Mouse (Mus musculus): ENCODE data around the gene Alpl. TPM values are rescaled to one million over a fixed set of nuclear protein-coding genes. Genes with fewer than 3 reads are reported as not detected.
A peak's percentile ranks its signal among the peaks of the same experiment; 100 is the strongest.

Alpl gene
- polyA plus RNA-seq, 1 experiment: 6.2 TPM

DNA sequence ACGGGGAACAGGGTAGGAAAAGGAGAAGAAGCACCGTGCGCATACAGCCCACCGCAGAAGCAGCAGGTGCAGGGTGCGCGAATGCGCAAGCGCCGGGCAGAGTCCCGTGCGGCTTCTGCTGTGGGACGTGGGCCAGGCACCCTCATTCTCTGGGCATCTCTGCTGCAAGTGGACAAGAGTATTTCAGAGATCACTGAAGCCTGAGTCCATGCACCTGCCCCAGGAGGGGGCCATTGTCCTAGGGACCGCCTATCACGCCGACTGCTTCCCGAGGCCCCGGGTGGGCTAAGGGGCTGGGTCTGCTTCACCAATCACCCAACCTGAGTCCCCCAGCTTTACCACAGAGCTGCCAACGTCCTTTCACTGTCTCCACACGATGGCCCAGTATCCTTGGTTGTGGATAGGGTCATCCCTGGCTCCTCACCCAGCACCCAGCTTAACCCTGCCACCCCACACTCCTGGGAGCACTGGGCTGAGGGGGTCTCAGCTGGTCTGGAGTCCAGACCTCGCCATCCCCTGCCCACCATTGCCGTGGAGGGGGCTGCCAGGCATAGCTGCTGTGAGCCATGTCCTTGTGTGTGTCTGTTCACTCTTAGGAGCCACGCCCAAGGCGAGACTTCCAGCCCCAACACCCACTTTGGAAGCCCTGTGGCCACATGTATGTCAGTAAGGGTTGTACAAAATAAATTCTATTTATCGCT is 66.9 kb downstream of the Alpl start:
- WGBS: 32% methylated on average over 24 of the region's 24 CpGs
- peaks cover 2% of the 10 kb centered on the region; the same call in 1 of the 2 replicates for H3K27me3 ChIP-seq (ENCODE audit: control insufficient read depth, insufficient read depth, low read length)
- H3K4me1 ChIP-seq (ENCODE audit: control insufficient read depth, insufficient read depth, insufficient read length): no peaks in the 10 kb centered on the region; the same call in 1 of the 2 replicates
- no peak overlapping the region for H3K27ac ChIP-seq (ENCODE audit: insufficient read depth, low read length)
- no peak overlapping the region for H3K4me3 ChIP-seq (ENCODE audit: extremely low read depth, insufficient read depth, insufficient read length)
- DNase-seq (ENCODE audit: low read depth in 1 of 2, low spot score in 2 of 2): no peak
- no peaks in the 10 kb centered on the region for H3K36me3 ChIP-seq (ENCODE audit: control insufficient read depth, insufficient read depth, low read length)
- TF ChIP-seq POLR2A (IDR thresholded peaks at IDR 0.05; ENCODE audit: low read depth, low read length) (no peak), CTCF (IDR thresholded peaks at IDR 0.05; ENCODE audit: extremely low read depth, insufficient read depth, insufficient read length, insufficient replicate concordance) (no peak)

DNA sequence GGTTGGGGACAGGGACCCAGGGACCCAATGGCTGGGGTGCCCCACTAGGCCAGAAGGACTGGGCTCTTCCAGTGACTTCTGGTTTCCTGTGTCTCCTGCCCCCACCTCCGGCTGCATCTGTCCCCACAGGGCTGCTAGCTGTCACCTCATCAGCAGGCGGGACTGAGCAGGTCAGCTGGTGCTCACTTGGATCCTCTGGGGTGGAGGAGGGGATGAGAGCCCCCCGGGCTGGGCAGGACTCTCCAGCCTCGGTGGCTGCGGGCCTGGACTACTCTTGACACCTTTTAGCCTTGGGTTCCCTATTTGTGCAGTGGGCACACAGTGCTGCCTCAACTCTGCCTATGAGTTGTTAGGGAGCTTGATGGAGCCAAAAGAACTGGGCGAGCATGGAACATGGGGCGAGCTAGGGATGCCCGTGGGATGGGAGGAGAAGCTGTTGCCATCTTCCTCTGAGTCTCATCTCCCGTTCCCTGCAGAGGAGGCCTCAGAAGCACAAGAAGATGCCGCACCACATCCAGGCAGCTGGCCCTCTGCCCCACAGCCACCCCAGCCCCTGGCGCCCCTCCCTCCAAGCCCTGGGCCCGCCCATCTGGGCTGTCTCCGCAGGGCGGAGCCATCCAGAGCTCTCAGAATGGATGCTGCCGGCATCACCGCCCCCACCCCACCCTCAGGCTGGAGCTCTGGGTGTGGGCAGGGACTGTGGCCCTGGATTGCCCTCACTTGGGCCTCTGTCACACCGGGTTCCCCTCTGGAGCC is 67.6 kb downstream of the Alpl start:
- no peak overlapping the region for H3K4me3 ChIP-seq (ENCODE audit: extremely low read depth, insufficient read depth, insufficient read length)
- no peaks in the 10 kb centered on the region for H3K36me3 ChIP-seq (ENCODE audit: control insufficient read depth, insufficient read depth, low read length)
- no peaks in the 10 kb centered on the region; the same call in 1 of the 2 replicates for H3K4me1 ChIP-seq (ENCODE audit: control insufficient read depth, insufficient read depth, insufficient read length)
- WGBS: 18% methylated on average over 17 of the region's 17 CpGs
- no peak overlapping the region for H3K27ac ChIP-seq (ENCODE audit: insufficient read depth, low read length)
- TF ChIP-seq POLR2A (IDR thresholded peaks at IDR 0.05; ENCODE audit: low read depth, low read length) (no peak), CTCF (IDR thresholded peaks at IDR 0.05; ENCODE audit: extremely low read depth, insufficient read depth, insufficient read length, insufficient replicate concordance) (no peak)
- no peak for DNase-seq (ENCODE audit: low read depth in 1 of 2, low spot score in 2 of 2)
- H3K27me3 ChIP-seq (ENCODE audit: control insufficient read depth, insufficient read depth, low read length): peaks cover 2% of the 10 kb centered on the region; the same call in 1 of the 2 replicates

DNA sequence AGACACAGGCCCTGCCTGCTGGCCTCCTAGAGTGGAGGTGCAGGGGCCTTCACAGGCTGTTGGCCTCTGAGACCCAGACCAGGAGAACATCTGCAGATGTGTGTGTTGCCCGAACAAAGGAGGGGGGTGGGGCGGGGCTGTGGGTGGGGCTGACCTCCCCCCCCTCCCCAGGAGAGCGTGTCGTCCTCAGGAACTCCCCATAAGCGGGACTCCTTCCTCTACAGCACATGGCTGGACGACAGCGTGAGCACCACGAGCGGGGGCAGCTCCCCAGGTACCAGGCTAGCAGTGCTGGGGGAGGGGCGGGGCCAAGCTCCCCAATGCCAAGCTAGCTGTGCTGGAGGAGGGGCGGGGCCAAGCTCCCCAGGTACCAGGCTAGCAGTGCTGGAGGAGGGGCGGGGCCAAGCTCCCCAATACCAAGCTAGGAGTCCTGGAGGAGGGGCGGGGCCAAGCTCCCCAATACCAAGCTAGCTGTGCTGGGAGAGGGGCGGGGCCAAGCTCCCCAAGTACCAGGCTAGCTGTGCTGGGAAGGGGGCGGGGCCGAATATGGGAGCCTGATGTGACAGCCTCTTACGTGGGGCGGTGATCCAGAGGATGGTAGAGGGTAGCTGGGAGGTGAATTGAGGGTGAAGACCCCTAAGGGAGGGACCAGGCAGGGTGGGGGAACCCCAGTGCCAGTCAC is 68.5 kb downstream of the Alpl start:
- DNase-seq (ENCODE audit: low read depth in 1 of 2, low spot score in 2 of 2): no peak
- WGBS: 35% methylated on average over 18 of the region's 18 CpGs
- TF ChIP-seq POLR2A (IDR thresholded peaks at IDR 0.05; ENCODE audit: low read depth, low read length) (no peak), CTCF (IDR thresholded peaks at IDR 0.05; ENCODE audit: extremely low read depth, insufficient read depth, insufficient read length, insufficient replicate concordance) (no peak)
- peaks cover 2% of the 10 kb centered on the region; the same call in 1 of the 2 replicates for H3K27me3 ChIP-seq (ENCODE audit: control insufficient read depth, insufficient read depth, low read length)
- no peak overlapping the region for H3K4me3 ChIP-seq (ENCODE audit: extremely low read depth, insufficient read depth, insufficient read length)
- H3K36me3 ChIP-seq (ENCODE audit: control insufficient read depth, insufficient read depth, low read length): no peaks in the 10 kb centered on the region
- no peaks in the 10 kb centered on the region; the same call in 1 of the 2 replicates for H3K4me1 ChIP-seq (ENCODE audit: control insufficient read depth, insufficient read depth, insufficient read length)
- H3K27ac ChIP-seq (ENCODE audit: insufficient read depth, low read length): no peak overlapping the region

DNA sequence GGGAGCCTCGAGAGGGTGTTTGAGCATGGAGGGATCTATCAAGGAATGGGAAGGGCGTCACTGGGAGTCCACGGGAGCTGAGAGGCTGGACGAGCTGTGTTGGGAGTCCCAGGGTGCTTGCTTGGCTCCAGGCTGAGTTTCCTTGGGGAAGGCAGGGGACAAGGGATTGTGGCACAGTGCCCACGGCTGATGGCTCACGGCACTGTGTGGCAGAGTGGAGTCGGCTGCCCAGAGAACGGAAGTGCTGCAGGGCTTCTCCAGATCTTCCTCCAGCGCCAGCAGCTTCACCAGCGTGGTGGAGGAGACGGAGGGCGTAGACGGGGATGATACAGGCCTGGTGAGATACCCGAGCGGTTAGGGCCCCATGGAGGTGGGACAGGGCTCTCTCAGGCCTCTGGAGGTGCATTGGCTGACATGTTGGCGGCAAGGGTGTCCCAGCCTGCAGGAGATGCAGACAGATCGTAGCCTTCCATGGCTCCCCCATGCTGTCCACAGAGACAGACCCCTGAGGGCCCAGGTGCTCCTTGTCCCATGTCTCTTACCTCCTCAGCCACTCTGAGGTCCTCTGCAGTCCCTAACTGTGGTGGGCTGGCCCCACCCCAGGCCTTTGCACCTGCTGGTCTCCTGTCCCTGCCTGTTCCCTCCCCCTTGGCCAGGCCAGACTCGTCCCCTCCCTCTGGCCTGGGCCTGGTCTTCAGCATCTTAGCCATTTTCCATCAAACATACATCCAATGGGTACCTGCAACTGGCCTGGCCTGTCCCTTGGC is 69.3 kb downstream of the Alpl start:
- WGBS: 90% methylated on average over 18 of the region's 18 CpGs

DNA sequence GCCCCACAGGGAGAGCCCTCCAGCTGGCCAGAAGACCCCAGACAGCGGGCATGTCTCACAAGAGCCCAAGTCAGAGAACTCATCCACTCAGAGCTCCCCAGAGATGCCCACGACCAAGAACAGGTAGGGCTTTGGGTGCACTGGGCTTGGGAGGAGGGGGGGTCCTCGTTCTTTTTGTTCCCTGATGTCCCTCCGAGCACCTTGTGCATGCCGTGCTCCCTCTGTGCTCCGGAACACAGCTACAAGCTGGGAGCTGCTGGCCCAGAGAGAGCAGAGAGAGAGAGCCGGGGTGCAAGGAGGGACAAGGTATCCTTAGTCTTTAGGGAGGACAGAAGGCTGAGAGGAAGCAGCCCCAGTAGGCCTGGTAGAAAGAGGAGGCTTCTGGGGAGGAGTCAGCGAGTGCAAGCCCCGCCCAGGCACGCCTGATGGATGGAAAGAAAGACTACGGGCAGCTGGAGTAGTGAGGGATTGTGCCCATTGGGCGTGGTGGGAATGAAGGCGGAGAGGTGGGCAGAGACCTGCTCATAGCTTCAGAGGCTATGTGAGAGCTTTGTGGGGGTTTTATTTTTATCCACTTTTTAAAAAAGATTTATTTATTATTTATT is 70.5 kb downstream of the Alpl start:
- no peak overlapping the region for H3K27ac ChIP-seq (ENCODE audit: insufficient read depth, low read length)
- TF ChIP-seq POLR2A (IDR thresholded peaks at IDR 0.05; ENCODE audit: low read depth, low read length) (no peak), CTCF (IDR thresholded peaks at IDR 0.05; ENCODE audit: extremely low read depth, insufficient read depth, insufficient read length, insufficient replicate concordance) (no peak)
- 87% methylated on average over 13 of the region's 13 CpGs for WGBS
- H3K4me1 ChIP-seq (ENCODE audit: control insufficient read depth, insufficient read depth, insufficient read length): no peaks in the 10 kb centered on the region; the same call in 1 of the 2 replicates
- H3K4me3 ChIP-seq (ENCODE audit: extremely low read depth, insufficient read depth, insufficient read length): no peak overlapping the region
- DNase-seq (ENCODE audit: low read depth in 1 of 2, low spot score in 2 of 2): no peak
- peaks cover 2% of the 10 kb centered on the region; the same call in 1 of the 2 replicates for H3K27me3 ChIP-seq (ENCODE audit: control insufficient read depth, insufficient read depth, low read length)
- H3K36me3 ChIP-seq (ENCODE audit: control insufficient read depth, insufficient read depth, low read length): no peaks in the 10 kb centered on the region

More for the DNA sequence above, 69.3 kb downstream of the Alpl start:
- no peak for DNase-seq (ENCODE audit: low read depth in 1 of 2, low spot score in 2 of 2)
- H3K27ac ChIP-seq (ENCODE audit: insufficient read depth, low read length): no peak overlapping the region
- peaks cover 2% of the 10 kb centered on the region; the same call in 1 of the 2 replicates for H3K27me3 ChIP-seq (ENCODE audit: control insufficient read depth, insufficient read depth, low read length)
- no peaks in the 10 kb centered on the region for H3K36me3 ChIP-seq (ENCODE audit: control insufficient read depth, insufficient read depth, low read length)
- no peaks in the 10 kb centered on the region; the same call in 1 of the 2 replicates for H3K4me1 ChIP-seq (ENCODE audit: control insufficient read depth, insufficient read depth, insufficient read length)
- H3K4me3 ChIP-seq (ENCODE audit: extremely low read depth, insufficient read depth, insufficient read length): no peak overlapping the region
- TF ChIP-seq POLR2A (IDR thresholded peaks at IDR 0.05; ENCODE audit: low read depth, low read length) (no peak), CTCF (IDR thresholded peaks at IDR 0.05; ENCODE audit: extremely low read depth, insufficient read depth, insufficient read length, insufficient replicate concordance) (no peak)

DNA sequence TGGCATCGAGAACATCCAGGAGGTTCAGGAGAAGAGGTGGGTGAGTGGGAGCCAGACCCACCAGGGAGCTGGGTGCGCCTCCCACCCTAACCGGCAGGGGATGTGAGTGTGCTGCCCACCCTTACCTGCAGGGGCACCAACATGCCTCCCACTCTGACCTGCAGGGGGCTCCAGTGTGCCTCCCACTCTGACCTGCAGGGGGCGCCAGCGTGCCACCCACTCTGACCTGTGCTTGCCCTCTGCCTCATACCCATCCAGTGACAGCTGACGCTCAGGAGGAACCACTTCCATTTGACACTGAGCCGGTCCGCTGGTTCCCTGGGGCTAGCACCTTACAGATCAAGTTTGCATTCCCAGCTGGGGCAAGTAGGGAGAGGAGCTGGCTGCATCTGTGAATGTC is 71.4 kb downstream of the Alpl start:
- H3K27ac ChIP-seq (ENCODE audit: insufficient read depth, low read length): no peak overlapping the region
- peak; percentile 98 for TF ChIP-seq CTCF (IDR thresholded peaks at IDR 0.05; ENCODE audit: extremely low read depth, insufficient read depth, insufficient read length, insufficient replicate concordance)
- no peak for TF ChIP-seq POLR2A (IDR thresholded peaks at IDR 0.05; ENCODE audit: low read depth, low read length)
- no peaks in the 10 kb centered on the region for H3K36me3 ChIP-seq (ENCODE audit: control insufficient read depth, insufficient read depth, low read length)
- peak overlapping the region; percentile 43; the same call in 1 of the 2 replicates for H3K4me3 ChIP-seq (ENCODE audit: extremely low read depth, insufficient read depth, insufficient read length)
- WGBS: 47% methylated on average over 8 of the region's 8 CpGs
- no peaks in the 10 kb centered on the region; the same call in 1 of the 2 replicates for H3K4me1 ChIP-seq (ENCODE audit: control insufficient read depth, insufficient read depth, insufficient read length)
- peaks cover 2% of the 10 kb centered on the region; the same call in 1 of the 2 replicates for H3K27me3 ChIP-seq (ENCODE audit: control insufficient read depth, insufficient read depth, low read length)
- DNase-seq (ENCODE audit: low read depth in 1 of 2, low spot score in 2 of 2): peak; percentile 38 to 64

Measured in spleen, adult 2 months (tissue).